Mouse (Mus musculus) intestine, embryonic 15.5 days (tissue): ENCODE results near the gene Stx2. TPM values are rescaled to one million over a fixed set of nuclear protein-coding genes. Genes with fewer than 3 reads are reported as not detected.

Source experiments
- ATAC-seq: fragments of 200-750 bp; cut with Nextera tagmentation; 2 replicates; pipeline ENCODE4 v1.8.0; 2017; ENCODE audit warnings: moderate TSS enrichment, moderate library complexity
- H3K27ac ChIP-seq: fragments of 300-500 bp; sonication (generic); 2 replicates; pipeline ENCODE4 v1.5.1; 2015; ENCODE audit warnings: mild to moderate bottlenecking, inconsistent platforms
- H3K27me3 ChIP-seq: fragments of 300-500 bp; sonication (generic); replicated peaks from 2 replicates; pipeline ENCODE4 v1.6.1; 2015; ENCODE audit warnings: inconsistent platforms
- H3K36me3 ChIP-seq: fragments of 300-500 bp; sonication (generic); 2 replicates; pipeline ENCODE4 v1.6.1; 2015; ENCODE audit warnings: inconsistent platforms
- H3K4me1 ChIP-seq: fragments of 300-500 bp; sonication (generic); replicated peaks from 2 replicates; pipeline ENCODE4 v1.6.1; 2015; ENCODE audit warnings: inconsistent platforms
- H3K4me2 ChIP-seq: fragments of 300-500 bp; sonication (generic); replicated peaks from 2 replicates; pipeline ENCODE4 v1.6.1; 2015; ENCODE audit warnings: mild to moderate bottlenecking, inconsistent platforms
- H3K4me3 ChIP-seq: fragments of 300-500 bp; sonication (generic); replicated peaks from 2 replicates; pipeline ENCODE4 v1.5.1; 2015; ENCODE audit warnings: inconsistent platforms
- H3K9ac ChIP-seq: fragments of 300-500 bp; sonication (generic); 2 replicates; pipeline ENCODE4 v1.6.1; 2015; ENCODE audit warnings: inconsistent platforms
- H3K9me3 ChIP-seq: fragments of 300-500 bp; sonication (generic); 2 replicates; pipeline ENCODE4 v1.6.1; 2016; ENCODE audit warnings: inconsistent platforms
- WGBS: fragments of 180-500 bp; shearing (Covaris S2); methylation state at CpG from one replicate; pipeline ENCODE4 v1.1.7; 2015; 5-methylcytosine and 5-hydroxymethylcytosine counted together
- polyA plus RNA-seq: library from polyadenylated mRNA; unstranded; fragments of >200 nt; fragmentation: Nextera tagmentation; extraction: Ambion mirVana; gene quantifications from 2 replicates; pipeline ENCODE4 v1.2.1, GENCODE M21; 2015

The Stx2 gene
- 21.1 and 24.1 TPM in 2 replicates for polyA plus RNA-seq

- Histone ChIP-seq H3K4me1 (peaks cover 15% of the 10 kb centered on the region), H3K4me3 (peak within 1 kb of the TSS; percentile 68), H3K9ac (peak within 1 kb of the TSS; percentile 66), H3K27ac (peak within 1 kb of the TSS; percentile 20; the same call in 1 of the 2 replicates), H3K27me3 (no peaks in the 10 kb centered on the region), H3K36me3 (0 out of 2 replicates have a peak, but pooled peaks cover 3% of the 10 kb centered on the region), H3K9me3 (no peaks in the 10 kb centered on the region), H3K4me2 (peak within 1 kb of the TSS; percentile 86)
- under 1% methylated on average over 38 of the region's 39 CpGs for WGBS
- peak; percentile 98 for ATAC-seq
These were observed at the start of gene Stx2 for GRCm38 (mm10) chr5:129008412-129008826. Stx2 (minus strand) TSS chr5:129008574.

GRCm38 (mm10) chr5:129054675-129055284, 46.4 kb upstream of the Stx2 start:
- no peak for ATAC-seq
- H3K4me3 ChIP-seq = no peak overlapping the region
- no peak overlapping the region for H3K27ac ChIP-seq
- no peaks in the 10 kb centered on the region for H3K4me1 ChIP-seq
- H3K27me3 ChIP-seq = peaks cover 9% of the 10 kb centered on the region; the same call in 1 of the 2 replicates
- H3K36me3 ChIP-seq = no peaks in the 10 kb centered on the region
- no peaks in the 10 kb centered on the region for H3K9me3 ChIP-seq
- WGBS = 75% methylated on average over 9 of the region's 9 CpGs
- no peak overlapping the region for H3K4me2 ChIP-seq
- no peak overlapping the region for H3K9ac ChIP-seq

DNA sequence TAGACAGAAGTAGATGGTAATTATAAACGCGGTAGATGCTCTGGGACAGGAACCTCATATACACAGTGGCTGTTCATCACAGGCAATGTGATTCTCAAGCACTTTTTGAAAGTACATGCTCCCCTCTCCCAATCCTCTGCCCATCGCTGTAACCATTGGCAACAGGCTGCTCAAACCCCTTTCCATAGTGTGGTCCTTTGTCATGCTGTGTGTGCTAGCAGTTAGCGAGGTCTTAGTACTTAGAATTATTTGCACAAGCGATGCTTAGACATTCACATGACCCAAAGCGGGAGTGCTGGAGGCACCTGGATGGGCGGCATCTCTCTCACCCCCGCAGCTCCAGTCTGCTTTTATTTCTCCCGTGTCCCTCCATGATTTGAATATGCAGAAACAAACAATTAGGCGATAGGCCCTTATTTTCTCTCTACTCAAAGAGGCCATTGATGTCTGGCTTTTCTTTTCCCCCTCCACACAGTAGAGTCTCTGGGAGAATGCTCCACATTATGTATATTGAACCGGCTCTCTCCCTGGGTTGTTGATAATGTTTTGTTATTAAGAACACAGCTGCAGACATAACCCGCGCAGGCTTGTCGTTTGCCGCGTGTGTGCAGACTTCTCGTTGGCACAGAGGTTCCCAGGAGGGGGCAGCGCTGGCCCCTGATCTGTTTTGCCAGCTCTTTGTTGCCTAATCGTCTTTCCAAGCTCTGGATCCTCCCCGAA, 44.4 kb upstream of the Stx2 start:
- Histone ChIP-seq H3K9me3 (no peaks in the 10 kb centered on the region), H3K36me3 (no peaks in the 10 kb centered on the region), H3K27me3 (peaks cover 9% of the 10 kb centered on the region; the same call in 1 of the 2 replicates), H3K4me1 (no peaks in the 10 kb centered on the region), H3K27ac (no peak overlapping the region), H3K4me2 (no peak overlapping the region), H3K9ac (no peak overlapping the region), H3K4me3 (no peak overlapping the region)
- no peak for ATAC-seq
- WGBS = 35% methylated on average over 20 of the region's 20 CpGs

GRCm38 (mm10) chr5:129051910-129052309, 43.5 kb upstream of the Stx2 start:
- Histone ChIP-seq H3K9ac (no peak overlapping the region), H3K9me3 (no peaks in the 10 kb centered on the region), H3K27me3 (peaks cover 5% of the 10 kb centered on the region; the same call in 1 of the 2 replicates), H3K4me1 (no peaks in the 10 kb centered on the region), H3K27ac (no peak overlapping the region), H3K4me3 (no peak overlapping the region), H3K36me3 (no peaks in the 10 kb centered on the region), H3K4me2 (no peak overlapping the region)
- WGBS = 76% methylated on average over 3 of the region's 3 CpGs
- ATAC-seq = no peak

GRCm38 (mm10) chr5:129049372-129049771, 41.0 kb upstream of the Stx2 start:
- peaks cover 5% of the 10 kb centered on the region; the same call in 1 of the 2 replicates for H3K27me3 ChIP-seq
- no peak overlapping the region for H3K27ac ChIP-seq
- no peak overlapping the region for H3K9ac ChIP-seq
- H3K4me1 ChIP-seq = no peaks in the 10 kb centered on the region
- no peaks in the 10 kb centered on the region for H3K9me3 ChIP-seq
- no peak overlapping the region for H3K4me3 ChIP-seq
- ATAC-seq = no peak
- WGBS = 76% methylated on average over 9 of the region's 9 CpGs
- no peak overlapping the region for H3K4me2 ChIP-seq
- no peaks in the 10 kb centered on the region for H3K36me3 ChIP-seq

DNA sequence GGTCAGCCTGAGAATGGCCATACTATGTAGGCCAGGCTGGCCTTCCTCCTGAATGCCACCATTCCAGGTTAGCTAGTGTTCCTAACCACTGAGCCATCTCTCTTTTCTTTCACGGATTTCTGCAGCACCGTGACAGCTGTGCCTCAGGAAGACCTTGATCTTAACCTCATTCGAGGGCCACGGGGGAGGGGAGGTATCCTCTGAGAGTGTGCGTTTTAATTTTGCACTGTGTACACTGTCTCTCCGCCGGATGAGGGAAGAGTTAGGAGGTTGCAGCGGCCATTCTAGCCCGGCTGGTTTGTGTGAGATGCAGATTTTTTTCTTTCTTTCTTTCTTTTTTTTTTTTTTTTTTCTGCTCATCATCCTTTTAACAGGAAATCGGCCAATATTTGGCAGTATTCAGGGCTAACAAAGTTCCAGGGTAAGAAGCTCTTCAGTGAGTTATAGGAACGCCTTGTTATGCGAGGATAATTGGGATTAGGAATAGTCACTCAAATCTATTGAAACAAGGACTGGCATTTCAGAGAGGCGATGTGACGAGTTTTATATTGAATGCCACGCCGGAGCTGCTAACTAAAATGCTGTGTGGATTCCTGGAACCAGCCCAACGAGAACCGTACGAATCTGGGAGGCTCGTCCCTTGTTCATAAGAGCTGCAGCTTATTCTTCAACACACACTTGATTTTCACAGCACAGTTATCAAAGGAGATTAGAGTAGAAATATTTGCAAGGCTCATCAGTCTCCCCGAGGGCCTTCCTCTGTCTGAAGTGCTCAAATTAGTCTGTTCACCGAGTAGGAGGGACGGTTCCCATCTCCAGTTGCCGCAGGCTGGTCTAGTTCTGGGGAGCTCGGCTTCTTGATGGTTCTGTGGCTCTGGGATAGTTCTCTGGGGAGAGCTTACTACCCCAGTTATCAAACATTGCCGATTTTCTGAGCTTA, 37.5 kb upstream of the Stx2 start:
- H3K4me1 ChIP-seq = no peaks in the 10 kb centered on the region
- no peak overlapping the region for H3K4me3 ChIP-seq
- 60% methylated on average over 26 of the region's 26 CpGs for WGBS
- ATAC-seq = no peak
- no peaks in the 10 kb centered on the region for H3K27me3 ChIP-seq
- no peak overlapping the region for H3K4me2 ChIP-seq
- H3K36me3 ChIP-seq = no peaks in the 10 kb centered on the region
- H3K9me3 ChIP-seq = no peaks in the 10 kb centered on the region
- H3K27ac ChIP-seq = no peak overlapping the region
- H3K9ac ChIP-seq = no peak overlapping the region

DNA sequence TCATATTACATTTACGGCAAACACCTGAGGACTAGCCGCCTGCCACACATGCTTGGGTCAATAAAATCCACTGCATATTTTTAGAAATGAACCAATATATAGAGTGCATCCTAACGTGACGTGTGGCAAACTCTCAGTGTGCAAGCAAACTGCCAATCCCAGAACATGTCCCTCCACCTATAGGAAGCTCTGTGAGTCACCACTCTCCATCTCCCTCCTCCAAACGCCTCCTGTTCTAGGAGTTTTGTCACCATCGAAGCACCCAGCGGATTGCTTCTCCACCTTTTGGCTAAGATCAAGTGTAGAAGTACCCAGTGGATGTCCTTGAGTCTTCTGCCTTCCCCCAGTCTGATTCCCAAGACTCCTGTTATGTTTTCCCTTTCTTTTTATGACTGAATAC, 29.4 kb upstream of the Stx2 start:
- Histone ChIP-seq H3K27ac (no peak overlapping the region), H3K4me3 (no peak overlapping the region), H3K27me3 (no peaks in the 10 kb centered on the region), H3K4me1 (no peaks in the 10 kb centered on the region), H3K9me3 (no peaks in the 10 kb centered on the region), H3K36me3 (no peaks in the 10 kb centered on the region), H3K9ac (no peak overlapping the region), H3K4me2 (no peak overlapping the region)
- no peak for ATAC-seq
- 79% methylated on average over 7 of the region's 7 CpGs for WGBS

DNA sequence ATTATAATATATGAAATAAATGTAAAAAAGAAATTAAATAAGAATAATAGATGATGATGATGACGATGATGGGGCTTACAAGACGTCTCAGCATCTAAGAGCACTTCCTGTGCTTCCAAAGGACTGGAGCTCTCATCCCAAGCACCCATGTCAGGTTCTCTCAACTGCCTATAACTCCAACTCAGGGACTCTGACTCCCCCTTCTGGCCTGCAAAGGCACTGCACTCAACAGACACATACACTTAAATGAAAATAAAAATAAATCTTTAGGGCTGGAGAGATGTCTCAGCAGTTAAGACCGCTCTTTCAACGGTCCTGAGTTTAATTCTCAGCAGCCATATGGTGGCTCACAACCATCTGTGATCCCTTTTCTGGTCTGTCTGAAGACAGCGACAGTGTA, 28.3 kb upstream of the Stx2 start:
- Histone ChIP-seq H3K4me1 (no peaks in the 10 kb centered on the region), H3K36me3 (no peaks in the 10 kb centered on the region), H3K4me3 (no peak overlapping the region), H3K27ac (no peak overlapping the region), H3K27me3 (no peaks in the 10 kb centered on the region), H3K9ac (no peak overlapping the region), H3K4me2 (no peak overlapping the region), H3K9me3 (no peaks in the 10 kb centered on the region)
- WGBS = 80% methylated on average over 5 of the region's 5 CpGs
- no peak for ATAC-seq

- H3K36me3 ChIP-seq = peaks cover 3% of the 10 kb centered on the region; the same call in 1 of the 2 replicates
- no peak for ATAC-seq
- 77% methylated on average over 5 of the region's 5 CpGs for WGBS
- no peak overlapping the region for H3K4me3 ChIP-seq
- H3K27ac ChIP-seq = no peak overlapping the region
- H3K9ac ChIP-seq = no peak overlapping the region
- no peaks in the 10 kb centered on the region for H3K27me3 ChIP-seq
- H3K9me3 ChIP-seq = no peaks in the 10 kb centered on the region
- H3K4me1 ChIP-seq = 0 out of 2 replicates have a peak, but pooled peaks cover 2% of the 10 kb centered on the region
- no peak overlapping the region for H3K4me2 ChIP-seq
These were observed 20.9 kb upstream of the Stx2 start for GRCm38 (mm10) chr5:129029131-129029723.

- H3K4me1 ChIP-seq = 0 out of 2 replicates have a peak, but pooled peaks cover 2% of the 10 kb centered on the region
- H3K9ac ChIP-seq = no peak overlapping the region
- 84% methylated on average over 1 of the region's 1 CpGs for WGBS
- ATAC-seq = no peak
- peaks cover 3% of the 10 kb centered on the region; the same call in 1 of the 2 replicates for H3K36me3 ChIP-seq
- H3K9me3 ChIP-seq = no peaks in the 10 kb centered on the region
- no peak overlapping the region for H3K4me3 ChIP-seq
- no peak overlapping the region for H3K4me2 ChIP-seq
- H3K27ac ChIP-seq = no peak overlapping the region
- no peaks in the 10 kb centered on the region for H3K27me3 ChIP-seq
These were observed 18.3 kb upstream of the Stx2 start for GRCm38 (mm10) chr5:129026637-129027036.

DNA sequence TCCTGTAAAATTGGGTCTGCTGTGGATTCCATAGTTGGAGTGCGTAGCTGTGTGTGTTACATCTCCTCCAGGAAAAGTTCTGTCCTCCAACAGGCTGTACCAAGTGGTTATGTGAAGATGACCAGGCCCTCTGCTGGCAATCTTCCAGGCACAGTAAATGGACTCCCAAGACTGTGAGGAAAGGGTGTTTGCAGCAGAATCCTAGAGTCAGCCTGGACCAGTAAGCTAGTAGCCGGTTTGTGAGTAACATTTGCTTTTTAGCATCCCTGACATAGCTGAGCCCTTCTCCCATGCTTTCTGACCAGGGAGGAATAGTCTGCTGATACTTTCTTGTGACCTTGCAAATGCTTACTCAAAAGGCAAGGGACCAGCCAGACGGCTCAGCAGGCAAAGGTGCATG, 17.8 kb upstream of the Stx2 start:
- Histone ChIP-seq H3K4me1 (0 out of 2 replicates have a peak, but pooled peaks cover 2% of the 10 kb centered on the region), H3K9ac (no peak overlapping the region), H3K9me3 (no peaks in the 10 kb centered on the region), H3K27ac (no peak overlapping the region), H3K4me3 (no peak overlapping the region), H3K27me3 (no peaks in the 10 kb centered on the region), H3K4me2 (no peak overlapping the region), H3K36me3 (peaks cover 3% of the 10 kb centered on the region; the same call in 1 of the 2 replicates)
- WGBS = 77% methylated on average over 3 of the region's 3 CpGs
- no peak for ATAC-seq
